Mouse (Mus musculus) cerebellum, postnatal 36 days (tissue): ENCODE data around the gene Vmn1r177.
"Not testable (repeated sequence)": the region's sequence is repeated elsewhere in the genome, so short reads cannot be mapped to it uniquely, and the experiment has no call there.

Source experiments
- DNase-seq, 2 experiments: peaks; one replicate each; pipeline ENCODE4 v3.0.0; 2021 to 2022; ENCODE audit warnings: mixed read lengths in 2 of 2

Vmn1r177 gene

DNA sequence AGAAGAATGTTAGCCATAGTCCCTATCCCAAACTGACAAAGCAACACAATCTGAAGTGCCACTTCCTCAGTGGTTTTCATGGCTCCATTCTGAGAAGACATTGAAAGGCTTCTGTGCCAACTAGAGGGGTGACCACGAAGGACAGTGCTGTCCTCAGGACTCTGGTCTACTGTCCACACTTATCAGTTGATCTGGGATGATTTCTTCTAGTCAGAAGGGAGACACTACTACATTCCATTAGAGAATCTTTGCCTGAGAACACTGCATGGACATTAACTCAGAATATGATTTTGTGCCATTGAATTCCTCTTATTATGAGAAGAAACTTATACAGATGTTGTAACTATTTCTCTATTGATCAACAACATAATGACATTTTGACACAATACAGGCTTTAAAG lies at the start of gene Vmn1r177:
Vmn1r177 (minus strand) TSS at position 101 of the 400 bp plus-strand sequence.
- not testable (repeated sequence) for DNase-seq

GRCm38 (mm10) chr7:23891709-23892108 lies 25.5 kb upstream of the Vmn1r177 start, which contains the start of gene Vmn1r178:
Gene Vmn1r178, plus strand, starts transcription at chr7:23892009.
- DNase-seq, result no peak

DNA sequence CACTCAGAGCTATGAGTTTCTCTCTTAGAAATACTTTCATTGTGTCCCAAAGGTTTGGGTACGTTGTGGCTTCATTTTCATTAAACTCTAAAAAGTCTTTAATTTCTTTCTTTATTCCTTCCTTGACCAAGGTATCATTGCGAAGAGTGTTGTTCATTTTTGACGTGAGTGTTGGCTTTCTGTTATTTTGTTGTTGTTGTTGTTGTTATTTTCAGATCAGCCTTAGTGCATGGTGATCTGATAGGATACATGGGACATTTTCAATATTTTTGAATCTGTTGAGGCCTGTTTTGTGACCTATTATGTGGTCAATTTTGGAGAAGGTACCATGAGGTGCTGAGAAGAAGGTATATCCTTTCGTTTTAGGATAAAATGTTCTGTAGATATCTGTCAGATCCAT lies 10.7 kb upstream of the Vmn1r177 start:
- DNase-seq, result not testable (repeated sequence)

DNA sequence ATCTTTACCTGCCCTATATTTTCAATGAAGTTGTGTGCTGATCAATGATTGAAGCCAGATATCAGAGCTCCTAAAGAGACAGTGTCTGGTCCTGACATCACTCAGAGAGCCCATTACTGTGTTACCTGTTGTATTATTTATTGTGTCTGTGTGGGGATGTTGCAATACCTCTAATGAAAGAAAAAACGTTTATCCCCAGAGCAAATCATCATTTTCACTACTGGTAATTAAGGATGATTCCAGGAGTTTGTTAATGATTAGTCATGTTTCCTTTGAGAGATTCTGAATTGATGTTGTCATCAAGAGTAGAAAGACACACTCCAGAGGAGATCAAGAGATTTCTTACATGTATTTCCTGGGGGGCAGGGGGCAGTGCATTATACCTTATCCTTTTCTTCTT lies 29.0 kb downstream of the Vmn1r177 start, which contains the start of gene Vmn1r176:
Vmn1r176 (minus strand) TSS at position 101 of the 400 bp plus-strand sequence.
- not testable (repeated sequence) for DNase-seq
